Mouse (Mus musculus) kidney, postnatal 4 days (tissue): ENCODE data around the gene Hspb7.

ENCODE experiments used
- DNase-seq, 2 experiments: peaks; one replicate each; pipeline ENCODE4 v3.0.0; 2021; ENCODE audit warnings: mixed read lengths in 2 of 2

Gene Hspb7

GRCm38 (mm10) chr4:141420886-141421285, 307 bp downstream of the Hspb7 start:
- DNase-seq, result no peak

- DNase-seq, result peak; percentile 60 to 71
These were observed 844 bp downstream of the Hspb7 start for GRCm38 (mm10) chr4:141421423-141421822.

GRCm38 (mm10) chr4:141422841-141423240, 2.3 kb downstream of the Hspb7 start:
- DNase-seq, result no peak

GRCm38 (mm10) chr4:141423288-141423687, 2.7 kb downstream of the Hspb7 start:
- DNase-seq, result no peak

- DNase-seq, result no peak
These were observed 3.3 kb downstream of the Hspb7 start for GRCm38 (mm10) chr4:141423691-141424431.

GRCm38 (mm10) chr4:141425484-141426479, 5.2 kb downstream of the Hspb7 start:
- DNase-seq, result peak; percentile 58 to 74

GRCm38 (mm10) chr4:141426796-141427745, 6.5 kb downstream of the Hspb7 start:
- DNase-seq, result no peak

GRCm38 (mm10) chr4:141427921-141428320, 7.3 kb downstream of the Hspb7 start:
- no peak for DNase-seq

GRCm38 (mm10) chr4:141429381-141429780, 8.8 kb downstream of the Hspb7 start:
- no peak for DNase-seq

GRCm38 (mm10) chr4:141429847-141430246, 9.3 kb downstream of the Hspb7 start:
- peak; percentile 72 to 80 for DNase-seq

- DNase-seq, result peak; percentile 78 to 84
These were observed 10.4 kb downstream of the Hspb7 start for GRCm38 (mm10) chr4:141430997-141431396.

- no peak for DNase-seq
These were observed 12.1 kb downstream of the Hspb7 start for GRCm38 (mm10) chr4:141432666-141433065.

- DNase-seq, result no peak
These were observed 12.6 kb downstream of the Hspb7 start for GRCm38 (mm10) chr4:141433191-141433590.

GRCm38 (mm10) chr4:141435974-141436373, 15.4 kb downstream of the Hspb7 start, which contains the start of gene Srarp:
Gene Srarp, minus strand, starts transcription at chr4:141436105.
- DNase-seq, result no peak

GRCm38 (mm10) chr4:141439083-141439803, 18.7 kb downstream of the Hspb7 start:
- DNase-seq, result peak in 1 of 2 experiments; percentile 56

- peak in 1 of 2 experiments; percentile 59 for DNase-seq
These were observed 20.3 kb downstream of the Hspb7 start for GRCm38 (mm10) chr4:141440877-141441276.

GRCm38 (mm10) chr4:141443641-141444429, 23.3 kb downstream of the Hspb7 start:
- DNase-seq, result no peak

GRCm38 (mm10) chr4:141444451-141445327, 24.1 kb downstream of the Hspb7 start, which contains the start of gene Zbtb17:
Gene Zbtb17, plus strand, starts transcription at chr4:141444654.
- DNase-seq, result peak; percentile 94 to 96

- no peak for DNase-seq
These were observed 24.7 kb downstream of the Hspb7 start for GRCm38 (mm10) chr4:141445328-141445720.

GRCm38 (mm10) chr4:141446211-141446610, 25.6 kb downstream of the Hspb7 start:
- DNase-seq, result no peak
